Mouse (Mus musculus) adipocyte (in vitro differentiated cells): ENCODE measurements around the gene Mlf1.
A peak's percentile ranks its signal among the peaks of the same experiment; 100 is the strongest.

ENCODE experiments used
- DNase-seq: peaks from one replicate; pipeline ENCODE4 v3.0.0-alpha.2; 2016; ENCODE audit warnings: low spot score

Gene Mlf1

DNA sequence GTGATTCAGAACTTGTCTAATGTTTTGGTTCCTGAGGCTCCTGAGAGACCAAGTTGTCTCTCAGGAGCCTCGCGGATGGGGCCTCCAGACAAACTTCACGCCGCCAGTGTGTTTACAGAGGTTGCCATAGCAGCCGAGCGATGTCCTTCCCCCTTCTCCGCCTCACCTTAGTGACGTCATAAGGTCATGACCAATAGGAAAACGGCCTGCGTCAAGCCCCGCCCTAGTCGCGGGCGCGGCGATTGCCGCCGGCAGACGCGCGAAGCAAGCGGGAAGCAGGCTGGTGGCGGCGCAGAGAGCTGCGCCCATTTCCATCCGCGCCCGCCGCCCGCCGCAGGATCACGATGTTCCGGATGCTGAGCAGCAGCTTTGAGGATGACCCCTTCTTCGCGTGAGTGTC is at the start of gene Mlf1:
Gene Mlf1, plus strand, starts transcription at position 226 of the 400 bp plus-strand sequence.
- DNase-seq = peak; percentile 86

GRCm38 (mm10) chr3:67339558-67339957 is 34.3 kb upstream of the Mlf1 start:
- DNase-seq = no peak

DNA sequence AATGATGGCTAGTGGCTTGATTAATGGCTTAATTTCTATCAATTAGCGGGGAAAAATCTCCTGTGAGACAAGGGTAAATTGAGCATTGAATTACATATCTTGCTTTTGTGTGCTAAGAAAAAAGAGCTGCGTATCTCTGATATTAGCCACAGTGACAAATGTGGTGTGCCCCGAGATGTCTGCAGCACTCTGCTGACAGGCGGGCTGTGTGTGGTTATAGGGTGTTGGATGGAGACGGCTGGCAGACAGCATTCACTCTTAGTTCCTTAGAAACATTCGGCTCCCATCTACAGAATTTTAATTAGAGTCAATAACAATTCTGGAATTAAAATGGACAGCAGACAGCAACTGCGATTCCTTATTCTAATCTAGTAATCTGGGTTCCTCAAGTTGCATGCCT is 33.0 kb upstream of the Mlf1 start:
- no peak for DNase-seq

GRCm38 (mm10) chr3:67343004-67343662 is 30.8 kb upstream of the Mlf1 start:
- peak; percentile 39 for DNase-seq

DNA sequence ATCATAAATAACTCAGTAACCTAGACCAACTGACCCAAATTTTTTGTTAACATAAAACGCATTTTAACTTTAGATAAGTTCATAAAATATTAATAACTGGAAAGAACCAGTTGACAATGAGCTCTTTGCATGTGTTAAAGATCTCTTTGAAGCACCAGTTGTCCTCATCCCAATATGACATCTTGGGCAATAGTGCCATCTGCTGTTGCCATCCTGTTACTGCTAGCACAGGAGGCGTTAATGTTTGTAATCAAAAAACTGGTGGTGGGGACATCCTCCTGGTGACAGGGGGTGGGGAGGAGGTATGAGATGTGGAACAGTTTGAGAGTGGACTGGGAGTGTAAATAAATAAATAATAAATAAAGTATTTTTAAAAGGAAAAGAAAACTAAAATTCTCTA is 29.3 kb upstream of the Mlf1 start:
- peak; percentile 79 for DNase-seq

DNA sequence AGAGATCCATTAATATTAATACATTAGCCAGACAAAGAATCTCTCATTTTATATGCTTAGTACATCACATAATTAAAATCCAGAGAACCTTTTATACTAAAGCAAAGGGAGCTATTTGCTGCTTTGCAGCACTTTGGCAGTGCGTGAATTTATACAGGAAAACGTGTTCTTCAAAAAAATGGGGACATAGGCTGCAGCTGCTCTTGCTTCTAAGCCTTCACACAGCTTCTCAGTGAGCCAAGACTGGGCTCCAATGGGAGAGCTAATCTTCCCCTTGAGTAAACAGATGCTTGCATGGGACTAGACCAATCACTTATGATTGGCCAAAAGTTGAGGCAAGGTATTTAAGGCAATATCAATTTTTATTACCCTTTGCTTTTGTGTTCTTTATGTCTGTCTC is 27.2 kb upstream of the Mlf1 start:
- DNase-seq = peak; percentile 11

DNA sequence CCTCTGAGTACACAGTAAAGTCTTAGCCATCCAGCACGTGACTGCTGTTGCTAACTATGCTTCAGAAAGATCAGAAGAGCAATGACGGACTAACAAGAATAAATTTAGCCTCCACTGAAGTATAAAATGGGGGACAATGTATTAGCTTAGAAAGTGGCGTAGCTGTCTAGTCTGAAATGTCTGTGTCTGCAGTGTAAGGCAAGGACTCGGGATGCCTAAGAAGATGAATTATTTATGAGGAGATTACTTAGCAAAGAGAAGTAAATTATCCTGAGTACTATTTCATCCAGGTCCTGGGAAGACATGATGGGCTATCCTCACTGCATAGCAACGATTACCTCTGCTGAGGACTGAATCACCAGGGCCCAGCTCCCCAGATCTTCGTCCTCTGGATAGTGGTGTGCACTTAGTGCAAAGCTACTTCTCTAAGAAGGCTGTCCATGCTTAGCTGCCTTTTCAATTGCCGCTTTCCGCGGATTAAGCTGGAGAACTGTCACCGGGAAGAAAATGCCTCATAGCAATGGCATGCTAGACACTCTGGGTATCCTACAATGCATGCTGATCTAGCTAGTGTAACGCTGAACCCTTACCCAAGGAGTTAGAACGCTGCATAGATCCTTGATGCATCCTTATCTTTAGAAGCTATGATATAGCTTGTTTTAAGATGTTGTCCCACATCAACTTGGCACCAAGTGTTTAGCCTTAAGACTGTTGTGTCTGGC is 22.3 kb upstream of the Mlf1 start:
- DNase-seq = no peak

- DNase-seq = peak; percentile 80
These were observed 21.7 kb upstream of the Mlf1 start for GRCm38 (mm10) chr3:67352128-67352762.

DNA sequence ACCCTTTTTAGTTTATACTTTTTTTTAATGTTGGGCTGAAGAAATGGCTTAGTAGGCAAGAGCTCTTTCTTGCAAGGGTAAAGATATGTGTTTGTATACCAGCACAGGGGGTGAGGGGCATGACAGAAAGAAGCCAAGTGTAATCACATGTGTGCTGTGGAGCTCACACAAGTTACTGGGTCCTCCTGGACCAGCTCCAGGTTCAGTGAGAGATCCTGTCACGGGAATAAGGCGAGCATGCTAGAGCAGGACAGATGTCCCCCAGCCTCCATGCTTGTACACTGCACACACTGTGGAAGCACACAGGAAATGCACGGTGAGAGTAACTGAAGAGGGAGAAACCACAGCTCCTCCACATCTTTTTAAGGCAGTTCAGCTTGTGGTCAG is 21.1 kb upstream of the Mlf1 start:
- DNase-seq = no peak

GRCm38 (mm10) chr3:67358376-67358775 is 15.5 kb upstream of the Mlf1 start:
- no peak for DNase-seq

DNA sequence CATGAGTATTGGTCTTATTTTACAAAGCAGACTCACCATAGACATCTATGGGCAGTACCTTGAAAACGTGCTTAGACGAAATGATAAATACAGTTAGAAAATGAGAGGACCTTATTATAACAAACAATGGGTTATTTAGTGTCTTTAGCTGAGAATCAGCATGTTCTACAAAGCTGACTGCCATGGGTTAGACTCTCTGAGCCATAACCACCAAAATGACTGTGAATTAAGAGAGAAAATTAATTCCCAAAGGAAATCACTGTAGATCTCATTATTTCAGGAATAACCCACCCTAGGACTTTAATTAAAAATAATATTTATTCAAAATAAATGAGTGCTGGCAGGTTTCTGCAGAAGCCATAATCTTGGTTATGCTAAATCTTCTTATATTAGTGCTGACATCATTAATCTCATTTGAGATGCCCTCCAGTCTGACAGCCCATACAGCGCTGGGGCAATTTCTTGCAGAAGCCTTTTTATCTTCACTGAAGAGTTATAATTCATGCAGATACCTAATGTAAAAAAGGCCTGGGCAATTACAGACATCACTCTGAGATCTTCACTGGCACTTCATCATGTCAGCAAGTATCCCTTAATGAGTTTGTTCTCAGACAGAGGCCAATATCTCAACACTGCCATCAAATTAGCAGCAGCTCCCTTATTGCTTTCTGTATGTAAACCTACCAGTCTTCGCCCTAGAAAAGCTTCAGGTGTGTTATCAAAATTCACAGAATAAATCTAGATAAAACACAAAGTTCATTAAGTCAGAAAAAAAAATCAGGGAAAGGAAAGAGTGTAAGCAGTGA is 7.6 kb upstream of the Mlf1 start:
- no peak for DNase-seq

GRCm38 (mm10) chr3:67367481-67367880 is 6.4 kb upstream of the Mlf1 start:
- peak; percentile 29 for DNase-seq

DNA sequence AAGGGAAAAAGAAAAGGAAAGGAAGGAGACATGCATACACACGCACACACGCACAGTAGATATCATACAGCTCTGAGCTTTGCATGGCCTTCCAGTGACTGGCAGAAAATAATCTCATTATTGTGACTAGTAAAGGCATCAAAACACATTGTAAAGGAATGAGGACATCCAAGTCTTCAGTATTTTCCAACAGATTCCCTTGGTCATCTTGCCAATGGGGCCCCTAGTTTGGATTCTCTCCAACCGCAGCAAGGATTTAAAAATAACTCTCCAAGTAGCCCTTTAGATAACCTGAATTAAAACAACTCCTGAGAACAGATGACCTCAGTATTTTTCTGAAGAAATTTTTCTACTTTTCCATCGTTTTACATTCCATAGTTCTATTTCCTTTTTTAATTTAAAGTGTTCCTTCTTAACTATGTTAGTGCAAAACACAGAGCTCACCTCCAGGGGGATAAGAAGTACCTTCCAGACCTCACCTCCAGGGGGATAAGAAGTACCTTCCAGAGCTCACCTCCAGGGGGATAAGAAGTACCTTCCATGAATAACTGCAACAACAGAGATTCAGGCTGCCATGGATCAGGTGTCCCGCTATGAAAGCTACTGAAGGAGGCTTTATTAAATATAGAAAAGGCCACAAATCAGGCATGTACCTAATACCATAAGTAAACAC is 4.4 kb upstream of the Mlf1 start:
- no peak for DNase-seq

GRCm38 (mm10) chr3:67372194-67372593 is 1.7 kb upstream of the Mlf1 start:
- DNase-seq = no peak

DNA sequence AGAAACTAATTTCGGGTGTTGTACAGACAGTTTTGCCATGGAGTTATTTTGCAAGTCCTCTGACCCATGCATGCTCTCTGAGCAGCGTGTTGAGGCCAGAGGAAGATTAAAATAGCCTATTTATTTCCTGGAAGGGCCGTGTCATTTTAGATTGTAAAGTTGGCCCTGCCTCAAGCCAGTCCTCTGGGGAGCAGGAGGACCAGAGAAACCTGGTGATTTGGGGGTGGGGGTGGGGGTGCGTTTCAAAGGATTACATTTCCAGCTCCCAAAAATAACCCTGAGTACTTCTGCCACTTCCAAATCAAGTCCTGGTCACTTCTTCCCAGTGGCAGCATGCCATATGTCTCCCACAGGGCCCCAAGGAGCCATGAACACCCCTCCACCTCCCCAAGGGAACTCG is 1.1 kb upstream of the Mlf1 start:
- DNase-seq = peak; percentile 72

GRCm38 (mm10) chr3:67374360-67374778 is 472 bp downstream of the Mlf1 start:
- DNase-seq = no peak

- no peak for DNase-seq
These were observed 1.2 kb downstream of the Mlf1 start, which contains the start of gene Gm17402 for GRCm38 (mm10) chr3:67375063-67375462. Gm17402 (minus strand) TSS chr3:67375163.

DNA sequence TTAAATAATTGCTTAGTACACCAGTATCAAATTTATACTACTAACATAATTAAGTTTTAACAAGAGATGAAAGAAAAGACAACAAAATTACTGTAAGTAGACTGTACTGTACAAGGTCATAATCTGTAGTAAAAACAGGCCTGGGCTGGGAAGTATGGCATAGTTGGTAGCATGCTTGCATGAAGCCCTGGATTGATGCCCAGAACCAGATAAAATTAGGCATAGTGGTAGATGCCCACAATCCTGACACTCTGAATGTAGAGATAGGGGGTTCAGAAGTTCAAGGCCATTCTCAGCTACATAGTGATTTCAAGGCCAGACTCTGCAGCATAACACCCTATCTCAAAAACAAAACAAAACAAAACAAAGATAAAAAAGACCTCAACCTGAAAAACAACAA is 4.3 kb downstream of the Mlf1 start:
- DNase-seq = peak; percentile 11

DNA sequence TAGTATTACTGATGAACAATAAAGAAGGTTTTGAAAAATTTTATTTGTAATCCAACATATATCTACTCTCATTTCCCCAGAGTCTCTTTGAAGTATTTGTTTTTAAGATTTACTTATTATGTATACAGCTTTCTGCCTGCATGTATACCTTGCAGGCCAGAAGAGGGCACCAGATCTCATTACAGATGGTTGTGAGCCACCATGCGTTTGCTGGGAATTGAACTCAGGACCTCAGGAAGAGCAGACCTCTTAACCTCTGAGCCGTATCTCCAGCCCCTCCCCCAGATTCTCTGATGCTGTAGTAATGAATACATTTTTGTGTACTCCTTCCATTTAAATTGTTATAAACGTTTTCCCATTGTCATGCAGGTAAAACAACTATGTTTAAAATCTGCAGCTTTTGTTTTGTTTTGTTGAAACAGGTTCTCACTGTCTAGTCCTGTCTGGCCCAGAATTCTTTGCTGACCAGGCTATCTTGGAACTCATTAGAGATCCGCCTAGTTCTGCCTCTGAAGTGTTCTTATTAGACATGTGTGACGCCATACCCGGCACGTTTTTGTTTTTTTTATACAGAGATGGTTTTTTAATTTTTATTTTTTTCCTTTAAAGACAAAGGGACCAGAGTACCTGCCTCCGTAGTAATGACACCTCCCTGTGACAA is 55.6 kb downstream of the Mlf1 start:
- no peak for DNase-seq

DNA sequence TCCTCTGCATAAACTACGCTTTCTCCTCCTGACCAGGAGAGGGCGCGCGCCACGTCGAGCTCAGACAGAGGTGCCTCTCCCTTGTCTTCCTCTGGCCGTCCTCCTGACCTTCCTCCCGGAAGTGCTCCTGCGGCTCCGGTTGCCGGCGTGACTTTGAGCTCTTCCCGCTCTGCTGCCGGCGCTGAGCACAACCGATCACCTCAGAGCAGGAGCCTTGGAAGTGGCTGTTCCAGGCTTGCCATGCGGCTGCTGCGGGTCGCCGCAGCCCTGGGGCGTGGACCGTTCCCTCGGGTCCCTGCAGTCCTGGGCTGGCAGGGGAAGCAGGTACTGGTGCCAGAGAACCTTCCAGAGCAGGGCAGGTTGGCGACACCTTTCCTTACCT is 56.1 kb downstream of the Mlf1 start, which contains the start of gene Gfm1:
Gene Gfm1, plus strand, starts transcription at position 98 of the 382 bp plus-strand sequence.
- DNase-seq = peak; percentile 90

- DNase-seq = no peak
These were observed 60.1 kb downstream of the Mlf1 start for GRCm38 (mm10) chr3:67434011-67434410.
